Mouse (Mus musculus) spleen, adult 2 months (tissue): ENCODE results near the gene Vmn1r28.
"Not testable (repeated sequence)": the region's sequence is repeated elsewhere in the genome, so short reads cannot be mapped to it uniquely, and the experiment has no call there.

Source experiments
- CTCF ChIP-seq: fragments of 200-500 bp; IDR thresholded peaks from 2 replicates; pipeline ENCODE4 v1.5.1; 2011; ENCODE audit warnings: mild to moderate bottlenecking, inconsistent platforms; ENCODE audit not compliant: insufficient read depth, insufficient read length, insufficient replicate concordance; ENCODE audit errors: extremely low read depth
- POLR2A ChIP-seq: fragments of 200-500 bp; IDR thresholded peaks from 2 replicates; pipeline ENCODE4 v1.6.1; 2011; ENCODE audit warnings: low read depth, low read length, inconsistent platforms

GRCm38 (mm10) chr6:58279661-58280060, 17.8 kb downstream of the Vmn1r28 start:
- not testable (repeated sequence) for TF ChIP-seq CTCF, POLR2A
